Mouse (Mus musculus) megakaryocyte, embryonic 14.5 days (primary cell): Measurements from ENCODE around the gene Rps11.

ENCODE experiments used
- FLI1 ChIP-seq: IDR thresholded peaks from 2 replicates; pipeline ENCODE4 v1.6.1; 2012; ENCODE audit warnings: low read length, inconsistent platforms, mixed read lengths
- GATA1 ChIP-seq: IDR thresholded peaks from 3 replicates; pipeline ENCODE4 v1.6.1; 2012; ENCODE audit warnings: mixed read lengths, low read length, inconsistent platforms, borderline replicate concordance

DNA sequence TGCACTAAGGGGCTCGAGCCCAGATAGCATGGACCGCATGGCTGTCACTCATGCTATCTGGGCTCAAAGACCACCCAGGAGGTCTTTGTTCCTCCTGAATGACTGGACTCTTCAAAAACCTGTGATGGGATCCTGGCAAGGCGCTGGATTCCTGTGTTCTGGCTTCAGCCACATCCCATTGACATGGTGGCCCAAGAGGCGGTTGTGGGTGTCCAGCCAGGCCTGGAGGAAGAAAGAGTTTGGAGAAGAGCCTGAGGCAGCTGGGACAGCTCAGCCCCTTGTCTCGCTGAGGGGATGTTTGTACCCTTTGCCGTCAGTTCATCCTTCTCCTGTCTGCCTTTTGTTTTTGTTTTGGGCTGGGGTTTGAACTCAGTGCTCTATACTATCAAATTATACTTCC, 25.3 kb upstream of the Rps11 start:
- no peak for TF ChIP-seq FLI1
- TF ChIP-seq GATA1: no peak
